Mouse (Mus musculus) ZHBTc4 (cell line): Measurements from ENCODE around the gene Nlrp9b.
A peak's percentile ranks its signal among the peaks of the same experiment; 100 is the strongest.
"Not testable (repeated sequence)": the region's sequence is repeated elsewhere in the genome, so short reads cannot be mapped to it uniquely, and the experiment has no call there.

Source experiments
- DNase-seq: peaks from one replicate; pipeline ENCODE4 v3.0.0-alpha.2; 2011; ENCODE audit warnings: low read depth, low spot score

The Nlrp9b gene

DNA sequence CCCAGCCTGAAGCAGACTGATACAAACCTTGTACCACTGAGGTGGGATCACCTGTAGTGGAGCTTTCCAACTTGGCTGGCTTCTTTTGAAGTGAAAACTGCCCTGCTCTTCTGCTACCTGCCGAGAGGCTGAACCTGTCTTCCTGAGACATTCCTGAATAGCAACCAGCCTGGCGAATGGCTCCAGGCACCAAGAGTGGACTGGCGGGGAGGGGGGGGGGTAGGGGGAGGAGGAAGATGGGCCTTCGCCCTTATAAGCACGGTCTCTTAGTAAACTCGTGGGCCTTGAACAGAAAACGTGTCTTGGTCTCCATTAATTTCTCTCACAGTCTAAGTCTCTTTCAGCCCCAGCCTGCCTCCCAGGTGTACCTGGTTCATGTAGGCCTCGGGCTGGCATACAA is at the start of gene Nlrp9b:
Gene Nlrp9b (plus strand): TSS at position 301 of the 400 bp plus-strand sequence.
- peak; percentile 31 for DNase-seq

DNA sequence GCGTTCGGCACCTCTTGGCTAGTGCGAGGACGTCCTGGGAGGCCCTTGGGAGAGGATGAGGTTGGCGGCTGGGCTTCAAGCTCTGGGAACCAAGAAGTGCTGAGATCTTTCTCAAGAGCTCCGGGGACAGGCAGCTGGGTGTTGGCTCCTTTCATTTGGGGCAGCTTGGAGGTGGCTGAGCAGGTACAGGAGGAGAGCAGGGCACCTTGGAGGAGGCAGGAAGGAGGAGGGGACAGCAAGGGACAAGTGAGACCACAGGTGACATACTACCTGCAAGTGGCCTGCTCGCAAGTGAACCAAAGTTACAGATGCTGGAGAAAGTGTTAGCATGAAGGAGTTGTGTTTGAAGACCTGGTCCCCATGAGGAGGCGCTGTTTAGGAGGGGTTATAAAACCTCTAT is 46.6 kb upstream of the Nlrp9b start:
- no peak for DNase-seq

DNA sequence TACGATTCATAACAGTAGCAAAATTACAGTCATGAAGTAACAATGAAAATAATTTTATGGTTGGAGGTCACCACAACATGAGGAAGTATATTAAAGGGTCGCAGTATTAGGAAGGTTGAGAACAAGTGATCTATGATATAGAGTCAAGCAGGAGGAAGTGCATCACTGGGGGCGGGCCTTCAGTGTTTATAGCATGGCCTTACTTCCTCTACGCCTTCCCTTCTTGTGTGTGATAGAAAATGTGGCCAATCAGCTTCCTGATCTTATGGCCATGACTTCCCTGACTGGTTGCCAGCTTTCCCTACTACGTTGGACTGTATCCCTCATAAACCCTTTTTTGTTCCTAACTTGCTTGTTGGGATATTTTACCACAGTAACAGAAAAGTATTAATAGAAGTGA is 46.1 kb upstream of the Nlrp9b start:
- DNase-seq: no peak

DNA sequence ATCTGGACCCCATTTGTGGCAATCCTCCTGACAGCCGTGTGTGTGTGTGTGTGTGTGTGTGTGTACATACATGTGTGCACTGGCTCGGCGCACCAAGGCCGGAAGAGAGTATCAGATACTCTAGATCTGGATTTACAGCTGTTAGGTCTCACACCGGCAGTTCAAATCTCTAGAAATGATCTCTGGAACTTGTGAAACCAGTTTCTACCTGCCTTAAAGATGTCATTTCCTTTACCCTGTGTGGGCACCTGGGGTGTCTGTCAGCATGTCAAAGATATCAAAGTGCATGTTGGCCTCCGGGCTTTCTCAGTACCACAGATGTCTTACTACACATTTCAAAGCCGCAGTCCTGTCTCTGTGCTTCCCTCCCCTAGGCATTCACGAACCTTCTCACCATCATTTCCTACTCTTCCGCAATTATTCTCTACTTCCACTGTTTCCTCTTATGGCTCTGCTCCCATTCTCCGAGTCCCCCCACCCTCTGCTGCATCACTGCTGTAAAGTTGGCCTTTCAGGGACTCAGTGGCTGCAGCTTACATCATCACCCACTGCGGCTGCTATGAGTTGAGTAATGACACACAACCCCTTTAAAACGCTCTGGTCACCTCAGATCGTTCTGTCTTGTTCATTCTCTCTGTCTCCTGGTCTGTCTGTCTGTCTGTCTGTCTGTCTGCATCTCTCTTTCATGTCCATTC is 45.3 kb upstream of the Nlrp9b start:
- no peak for DNase-seq

DNA sequence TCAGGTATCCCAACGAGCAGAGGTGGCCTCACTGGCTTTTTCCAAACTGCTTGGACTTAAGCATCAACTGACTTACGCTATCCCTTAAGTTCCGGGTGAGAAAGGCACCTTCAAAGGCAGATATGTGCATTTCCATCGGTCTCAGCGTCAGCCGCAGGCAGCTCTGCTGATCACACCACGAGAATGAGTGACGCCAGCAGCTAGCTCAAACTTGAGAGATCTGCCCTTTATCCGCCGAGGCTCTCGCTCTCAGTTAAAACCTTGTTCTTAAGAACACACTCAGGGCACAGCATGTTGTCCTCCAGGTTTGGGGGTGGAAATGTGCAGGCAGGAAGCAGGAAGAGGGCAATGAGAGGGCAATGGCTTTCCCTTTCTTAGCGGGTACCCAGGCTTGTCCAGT is 42.3 kb upstream of the Nlrp9b start:
- no peak for DNase-seq

- peak; percentile 31 for DNase-seq
Observed at GRCm38 (mm10) chr7:19949996-19950395, 41.3 kb upstream of the Nlrp9b start.

DNA sequence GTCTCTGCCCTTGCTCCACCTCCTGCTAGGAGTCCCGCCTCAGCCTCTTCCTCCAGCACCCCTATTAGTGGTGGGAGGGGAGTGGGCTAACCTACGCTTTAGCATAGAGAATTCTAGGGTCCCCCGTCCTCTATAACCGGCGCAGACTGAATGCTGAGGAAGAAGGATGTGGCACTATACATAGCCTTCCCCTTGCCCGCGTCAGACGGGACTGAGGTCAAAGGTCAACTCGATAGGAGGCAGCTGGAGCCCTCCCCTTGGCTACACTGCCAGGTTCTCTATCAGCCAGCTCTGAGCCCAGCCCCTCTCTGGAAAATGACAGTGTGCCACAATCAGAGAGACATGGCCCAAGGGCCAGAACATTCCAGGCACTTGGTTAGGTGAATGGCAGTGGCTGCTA is 40.7 kb upstream of the Nlrp9b start, which contains the start of gene Igsf23:
Gene Igsf23 (minus strand): TSS at position 168 of the 400 bp plus-strand sequence.
- DNase-seq: peak; percentile 46

DNA sequence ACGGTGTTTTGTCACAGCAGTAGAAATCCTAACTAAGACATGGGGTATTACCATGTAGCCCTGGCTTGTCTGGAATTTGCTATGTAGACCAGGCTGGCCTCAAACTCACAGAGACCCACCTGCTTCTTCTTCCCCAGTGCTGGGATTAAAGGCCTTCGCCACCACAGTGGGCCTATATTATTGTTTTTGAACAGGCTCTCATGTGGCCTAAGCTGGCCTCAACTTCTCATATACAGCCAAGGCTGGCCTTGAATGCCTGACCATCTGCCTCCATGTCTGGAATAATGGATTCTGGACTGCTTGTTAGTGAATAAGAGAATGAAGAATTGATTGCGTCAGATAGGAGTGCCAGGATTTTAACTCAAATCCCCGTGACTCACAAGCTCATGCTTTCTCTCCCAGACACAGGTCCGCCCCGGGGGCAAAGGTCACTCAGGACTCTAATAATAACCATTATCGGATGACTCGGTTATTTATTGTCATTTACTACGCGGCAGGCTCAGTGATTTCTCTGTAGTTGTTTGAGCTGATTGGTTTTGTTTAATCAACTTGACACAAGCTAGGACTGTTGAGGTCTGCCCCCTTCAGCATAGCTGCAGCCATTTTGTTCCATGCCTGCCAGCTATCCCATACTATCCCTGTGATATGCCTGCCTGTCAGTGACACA is 38.8 kb upstream of the Nlrp9b start:
- no peak for DNase-seq

- peak; percentile 29 for DNase-seq
Observed at GRCm38 (mm10) chr7:19953054-19953453, 38.2 kb upstream of the Nlrp9b start.

GRCm38 (mm10) chr7:19955861-19956260 is 35.4 kb upstream of the Nlrp9b start:
- no peak for DNase-seq

DNA sequence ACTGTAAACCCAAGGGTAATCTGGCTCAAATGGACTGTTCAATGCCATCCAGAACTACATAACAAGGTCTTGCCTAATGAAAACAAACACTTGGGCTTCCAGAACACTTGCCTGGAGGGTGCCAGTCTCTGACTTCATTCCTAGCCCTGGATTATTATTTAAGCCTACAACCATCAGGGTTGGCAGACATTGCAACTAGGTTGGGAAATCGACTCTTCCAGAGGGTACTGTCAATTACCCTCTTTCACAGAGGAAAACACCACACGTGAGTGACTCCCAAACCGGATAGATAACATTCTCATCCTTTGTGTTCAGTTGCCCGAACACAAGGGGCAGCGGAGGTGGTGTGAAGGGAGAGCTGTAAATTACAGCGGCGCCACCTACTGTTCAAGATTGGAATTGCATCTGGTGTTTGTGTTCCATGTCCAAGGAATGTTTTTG is 34.9 kb upstream of the Nlrp9b start:
- peak; percentile 89 for DNase-seq

DNA sequence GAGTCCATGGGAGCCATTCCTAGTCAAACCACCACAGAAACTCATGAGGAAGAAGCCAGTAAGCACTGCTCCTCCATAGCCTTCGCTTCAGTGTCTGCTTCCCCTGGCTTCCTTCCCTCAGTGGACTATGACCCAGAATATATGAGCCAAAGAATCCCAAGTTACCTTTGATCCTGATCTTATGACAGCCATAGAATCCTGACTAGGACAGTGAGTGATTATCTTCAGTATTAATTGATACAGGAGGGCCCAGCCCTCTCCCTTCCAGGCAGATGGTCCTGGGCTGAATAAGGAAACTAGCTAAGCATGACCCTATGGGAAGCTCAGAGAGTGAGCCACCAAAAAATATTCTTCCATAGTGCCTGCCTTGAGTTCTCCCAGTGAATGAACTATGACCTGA is 28.8 kb upstream of the Nlrp9b start:
- no peak for DNase-seq

DNA sequence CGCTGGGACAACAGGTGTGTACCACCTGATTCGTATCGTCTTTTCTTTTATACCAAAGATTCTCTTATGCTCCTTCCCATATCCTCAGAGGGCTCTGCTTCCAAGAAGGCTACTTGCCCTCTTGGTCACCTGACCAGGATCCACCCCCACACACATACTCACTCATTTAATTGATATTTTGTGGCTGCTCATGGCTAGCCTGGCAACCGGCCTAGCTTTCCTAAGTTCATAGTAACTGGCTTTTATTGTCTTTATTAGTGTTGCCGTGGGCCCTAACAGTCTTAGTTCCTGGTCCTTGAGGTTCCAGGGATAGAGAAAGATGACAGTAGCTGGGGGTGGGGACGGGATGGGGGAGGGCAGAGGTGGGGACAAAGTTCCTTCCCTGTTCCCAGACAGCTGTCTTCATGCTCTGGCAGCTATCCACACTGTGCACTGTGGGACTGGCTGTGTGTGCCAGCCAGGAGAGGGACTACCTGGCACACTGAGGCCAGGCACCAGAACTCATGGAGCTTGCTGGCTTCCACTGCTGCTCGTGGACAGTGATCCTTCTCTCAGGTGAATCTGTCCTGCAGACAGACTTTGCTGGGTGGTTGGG is 26.2 kb upstream of the Nlrp9b start, which contains the start of gene Ceacam20:
Gene Ceacam20 (plus strand): TSS at position 428 of the 595 bp plus-strand sequence.
- no peak for DNase-seq

DNA sequence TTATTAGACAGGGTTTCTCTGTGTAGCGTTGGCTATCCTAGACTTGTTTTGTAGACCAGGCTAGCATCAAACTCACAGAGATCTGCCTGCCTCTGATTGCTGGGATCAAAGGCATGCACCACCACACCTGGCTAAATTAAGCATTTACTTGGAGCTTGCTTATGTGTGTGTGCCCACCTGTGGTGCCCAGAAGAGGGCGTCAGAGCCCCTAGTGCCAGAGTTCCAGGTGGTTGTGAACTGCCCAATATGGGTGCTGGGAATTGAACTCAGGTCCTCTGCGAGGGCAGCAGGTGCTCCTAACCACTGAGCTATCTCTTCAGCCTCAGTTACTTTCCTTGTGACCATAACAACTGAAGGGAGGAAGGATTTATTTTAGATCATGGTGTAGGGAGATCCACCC is 22.2 kb upstream of the Nlrp9b start:
- DNase-seq: no peak

DNA sequence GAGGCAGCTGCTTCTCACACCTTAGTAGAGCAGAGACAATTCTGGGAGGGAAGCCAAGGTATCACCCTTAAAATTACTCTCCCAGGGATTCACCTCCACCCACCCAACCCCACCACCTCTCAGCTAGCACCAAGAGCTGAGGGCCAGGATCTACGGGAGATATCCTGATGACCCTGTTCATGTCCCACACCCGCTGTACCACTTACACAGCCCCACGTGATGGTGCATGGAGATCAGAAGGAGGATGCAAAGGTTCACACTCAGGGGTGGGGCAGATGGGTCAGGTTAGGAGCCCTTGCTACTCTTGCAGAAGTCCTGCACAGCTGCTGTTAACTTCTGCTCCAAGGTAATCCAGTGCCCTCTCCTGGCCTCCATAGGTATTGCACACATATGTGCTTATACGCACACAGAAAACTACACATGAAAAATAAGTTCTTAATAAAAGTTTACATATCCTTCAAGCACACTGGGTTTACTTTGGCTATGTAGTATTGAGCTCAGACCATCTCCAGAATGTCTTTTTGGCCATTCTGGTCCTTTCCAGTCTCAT is 21.6 kb upstream of the Nlrp9b start:
- DNase-seq: peak; percentile 85

DNA sequence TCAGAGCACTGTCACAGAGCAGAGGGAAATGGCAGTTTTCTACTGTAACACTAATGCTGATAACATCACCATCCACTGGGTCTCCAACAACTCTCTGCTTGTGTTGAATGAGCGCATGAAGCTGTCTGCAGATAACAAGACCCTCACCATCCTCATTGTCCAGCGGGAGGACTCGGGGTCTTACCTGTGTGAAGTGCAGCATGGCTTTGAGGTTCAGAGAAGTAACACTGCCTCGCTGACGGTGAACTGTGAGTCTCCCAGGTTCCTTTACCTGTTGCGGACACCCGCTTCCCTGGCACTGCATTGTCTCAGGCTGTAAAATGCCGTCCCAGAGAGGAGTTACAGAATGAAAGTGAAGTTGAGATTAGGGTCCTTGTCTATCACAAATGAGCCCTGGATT is 21.1 kb upstream of the Nlrp9b start:
- DNase-seq: no peak

- no peak for DNase-seq
Observed at GRCm38 (mm10) chr7:19971516-19971915, 19.7 kb upstream of the Nlrp9b start.

DNA sequence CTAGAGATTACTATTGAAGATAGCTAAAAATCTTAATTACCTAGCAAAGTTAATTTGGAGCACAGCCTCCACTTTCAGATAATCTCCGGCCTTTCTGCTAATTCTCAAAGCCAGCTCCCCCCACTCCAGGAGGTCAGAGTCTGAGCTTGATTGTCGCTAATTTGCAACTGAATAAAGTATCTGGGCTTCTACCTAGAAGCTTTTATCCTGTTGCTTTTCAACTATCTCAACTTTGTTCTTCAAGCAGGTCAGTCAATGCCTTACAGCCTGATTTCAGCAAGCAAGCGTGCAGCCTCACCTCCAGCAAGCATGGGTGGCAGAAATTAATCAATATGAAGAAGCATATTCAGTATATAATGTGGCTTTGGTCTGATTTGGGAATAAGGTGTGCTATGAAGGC is 5.5 kb downstream of the Nlrp9b start:
- DNase-seq: peak; percentile 65

DNA sequence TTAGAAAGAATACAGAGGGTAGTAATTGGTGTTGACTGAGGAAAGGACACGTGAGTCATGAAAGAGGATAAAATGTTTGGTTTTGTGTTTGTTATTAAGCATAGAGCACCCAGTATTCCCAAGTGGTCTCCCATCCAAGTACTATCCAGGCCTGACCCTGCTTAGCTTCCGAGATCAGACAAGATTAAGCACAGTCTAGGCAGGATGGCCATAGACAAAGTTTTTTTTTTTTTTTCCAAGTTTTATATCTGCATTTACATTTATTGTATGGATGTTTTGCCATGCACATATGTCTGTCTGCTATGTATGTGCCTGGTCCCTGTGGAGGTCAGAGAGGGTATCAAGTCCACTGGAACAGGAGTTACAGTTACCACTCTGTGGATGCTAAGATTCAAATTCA is 18.7 kb downstream of the Nlrp9b start:
- no peak for DNase-seq

GRCm38 (mm10) chr7:20064100-20064499 is 72.8 kb downstream of the Nlrp9b start:
- peak; percentile 78 for DNase-seq

GRCm38 (mm10) chr7:20078118-20078517 is 86.9 kb downstream of the Nlrp9b start:
- DNase-seq: not testable (repeated sequence)

DNA sequence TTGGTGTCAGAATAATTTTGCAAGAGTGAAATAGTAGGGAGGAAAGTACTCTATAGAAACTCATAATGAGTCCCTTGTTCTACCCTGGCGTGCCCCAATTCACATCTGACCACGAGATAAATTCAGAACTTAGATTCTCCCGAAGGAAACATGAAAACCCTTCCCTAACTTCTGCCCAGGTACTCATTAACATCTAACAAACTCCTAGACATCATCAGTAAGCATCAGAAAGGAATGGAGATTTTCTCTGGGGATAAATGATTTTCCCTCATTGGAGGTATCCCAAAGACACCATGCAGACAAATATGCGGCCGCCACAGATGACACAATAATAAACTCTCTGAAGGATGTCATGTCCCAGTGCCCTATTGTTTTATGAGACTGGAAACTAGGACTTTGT is 108.1 kb downstream of the Nlrp9b start, which contains the start of gene Vmn1r91:
Gene Vmn1r91 (plus strand): TSS at position 301 of the 400 bp plus-strand sequence.
- DNase-seq: not testable (repeated sequence)
